Mouse (Mus musculus) urinary bladder, adult 18-20 months (tissue): Measurements from ENCODE around the gene Elmod1.
"Not testable (repeated sequence)": the region's sequence is repeated elsewhere in the genome, so short reads cannot be mapped to it uniquely, and the experiment has no call there.

Experiments used
- DNase-seq, 2 experiments: peaks; one replicate each; pipeline ENCODE4 v3.0.0; 2022; ENCODE audit warnings: low spot score in 2 of 2, mixed read lengths in 2 of 2

The Elmod1 gene

GRCm38 (mm10) chr9:53975122-53975518 lies at the start of gene Elmod1:
TSS of gene Elmod1 (minus strand) at chr9:53975301.
- DNase-seq, result no peak

DNA sequence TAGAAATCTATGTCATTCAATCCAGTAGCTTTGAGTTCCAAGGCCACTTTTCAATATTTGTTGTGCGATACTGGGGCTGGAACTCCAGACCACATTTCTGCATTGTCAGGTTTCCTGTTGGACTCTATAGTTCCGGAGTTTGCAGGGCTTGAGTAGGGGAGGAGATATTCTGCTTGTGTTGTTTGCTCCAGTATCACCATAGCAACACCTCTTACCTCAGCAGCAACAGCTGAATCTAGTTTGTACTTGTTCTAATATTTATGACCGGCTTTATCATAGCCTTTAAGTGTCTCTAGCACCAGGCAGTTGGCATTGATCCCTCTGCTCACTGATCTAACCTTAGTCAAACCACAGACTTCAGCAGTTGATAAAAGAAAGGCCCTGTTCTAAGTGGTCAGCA lies 47.7 kb upstream of the Elmod1 start:
- no peak for DNase-seq

- DNase-seq, result no peak
Measured at GRCm38 (mm10) chr9:53994528-53994927, 19.4 kb upstream of the Elmod1 start.

DNA sequence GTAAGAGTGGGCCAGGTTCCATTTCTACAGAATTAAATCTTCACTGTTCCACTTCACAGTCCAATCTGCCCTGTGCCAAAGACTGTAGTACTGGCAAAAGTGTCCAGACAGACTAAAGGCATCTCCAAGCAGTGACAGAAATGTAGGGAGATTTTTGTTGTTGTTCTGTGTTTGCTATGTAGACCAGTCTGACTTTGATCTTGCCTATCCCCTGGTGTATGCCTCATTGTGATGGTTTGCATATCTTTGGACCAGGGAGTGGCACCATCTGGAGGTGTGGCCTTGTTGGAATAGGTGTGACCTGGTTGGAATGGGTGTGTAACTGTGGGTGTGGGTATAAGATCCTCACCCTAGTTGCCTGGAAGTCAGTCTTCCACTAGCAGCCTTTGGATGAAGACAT lies 17.5 kb upstream of the Elmod1 start:
- not testable (repeated sequence) for DNase-seq

GRCm38 (mm10) chr9:53990921-53991320 lies 15.8 kb upstream of the Elmod1 start:
- no peak for DNase-seq

DNA sequence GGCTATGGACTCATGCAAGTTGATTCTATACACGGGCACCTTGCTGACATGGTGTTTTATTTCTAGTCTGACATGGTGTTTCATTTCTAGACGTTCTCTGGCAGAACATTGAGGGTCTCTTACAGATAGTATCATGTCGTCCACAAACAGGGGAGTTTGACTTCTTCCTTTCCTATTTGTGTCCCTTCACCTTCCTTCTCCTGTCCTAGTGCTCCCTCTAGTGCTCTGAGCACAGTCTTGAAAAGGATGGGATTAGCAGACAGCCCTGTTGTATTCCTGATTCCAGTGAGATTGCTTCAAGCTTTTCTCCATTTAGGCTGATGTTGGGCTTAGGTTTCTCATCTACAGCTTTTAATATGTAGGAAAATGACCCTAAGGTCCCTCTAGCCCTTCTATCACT lies 11.9 kb upstream of the Elmod1 start:
- DNase-seq, result no peak

DNA sequence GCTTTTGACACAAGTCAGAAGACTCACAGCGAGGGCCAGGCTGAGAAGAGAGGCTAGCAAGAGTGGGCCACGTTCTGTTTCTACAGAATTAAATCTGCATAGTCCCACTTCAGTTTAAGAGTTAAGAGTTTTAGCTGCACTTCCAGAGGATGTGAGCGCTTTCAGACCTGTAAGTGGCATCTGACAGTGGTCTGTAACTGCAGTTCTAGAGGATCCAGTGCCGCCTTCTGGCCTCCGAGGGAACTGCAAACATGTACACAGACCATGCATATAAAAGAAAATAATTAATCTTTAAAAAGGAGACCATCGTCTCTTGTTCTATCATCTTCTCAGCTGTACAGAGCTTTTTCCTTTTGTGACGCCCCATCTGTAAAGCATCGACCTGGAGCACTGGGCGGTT lies 9.8 kb upstream of the Elmod1 start:
- no peak for DNase-seq

DNA sequence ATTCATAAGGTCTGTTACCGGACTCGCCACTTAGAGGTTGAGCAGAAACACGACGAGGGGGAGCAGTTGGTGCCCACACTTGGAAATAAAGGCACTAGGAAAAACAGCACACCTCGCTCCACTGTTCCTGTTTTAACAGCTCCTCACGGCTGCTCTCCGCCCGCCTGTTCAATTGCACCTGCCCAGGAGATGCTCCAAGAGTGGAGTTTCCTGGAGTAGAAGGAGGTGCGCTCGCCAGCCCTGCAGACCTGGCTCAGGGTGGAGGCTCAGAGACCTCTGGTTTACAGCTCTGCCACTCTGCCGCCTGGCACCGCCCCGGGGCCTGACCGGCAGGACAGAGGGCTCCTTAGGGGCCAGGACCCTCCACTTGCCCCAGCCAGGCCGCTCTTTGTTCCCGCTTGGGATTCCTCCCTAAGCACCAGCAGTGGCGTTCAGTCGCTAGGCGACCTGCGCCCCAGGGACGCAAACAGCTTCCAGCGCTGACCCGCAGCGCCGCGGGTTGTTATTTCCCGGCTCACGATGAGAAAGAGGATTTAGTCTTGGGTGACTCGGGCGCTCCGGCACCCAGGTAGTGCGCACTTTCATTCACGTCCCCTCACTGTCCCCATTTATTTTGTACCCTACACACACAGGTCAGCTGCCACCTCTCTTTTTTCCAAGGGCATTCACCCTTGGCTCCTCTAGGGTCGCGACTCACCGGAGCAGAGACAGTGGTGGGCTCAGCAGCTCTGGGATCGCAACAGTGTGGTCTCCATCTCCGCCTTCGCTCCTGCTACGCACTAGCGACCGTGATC lies 576 bp downstream of the Elmod1 start:
- DNase-seq, result no peak

- no peak for DNase-seq
Measured at GRCm38 (mm10) chr9:53973929-53974327, 1.2 kb downstream of the Elmod1 start.

DNA sequence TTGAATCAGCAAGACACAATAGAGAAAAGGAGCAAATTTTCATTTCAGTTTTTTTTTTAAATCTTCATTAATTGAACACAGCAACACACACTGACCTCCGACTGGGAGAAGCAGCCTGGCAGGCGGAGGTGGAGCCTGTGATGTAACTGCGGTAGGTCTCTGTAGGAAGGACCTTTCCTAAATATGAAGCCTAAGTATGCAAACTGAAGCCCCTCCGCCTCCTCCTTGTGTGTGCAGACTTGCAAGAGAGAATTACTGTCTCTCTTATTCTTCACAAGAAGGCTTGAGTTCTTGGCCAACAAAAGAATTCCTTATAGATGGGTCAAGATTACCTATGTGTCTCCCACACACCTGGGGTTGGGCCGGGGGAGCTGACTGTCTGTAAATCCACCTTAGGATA lies 1.9 kb downstream of the Elmod1 start:
- no peak for DNase-seq

DNA sequence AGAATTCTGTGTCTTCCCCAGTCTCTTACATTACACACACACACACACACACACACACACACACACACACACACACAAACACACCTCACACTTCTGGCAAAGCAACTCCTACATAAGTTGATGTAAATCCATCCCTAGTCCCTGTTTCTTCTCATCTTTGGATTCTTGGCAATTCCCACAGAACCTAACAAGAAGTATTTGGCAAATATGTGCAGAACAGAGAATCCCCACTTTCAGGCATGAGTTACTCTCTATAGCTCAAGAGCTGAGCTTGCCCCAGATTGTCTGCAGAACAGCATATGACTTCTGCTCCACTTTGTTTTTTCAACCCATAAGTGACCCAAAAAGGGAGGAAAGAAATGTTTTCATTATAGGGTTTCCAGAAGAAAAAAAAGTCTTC lies 2.7 kb downstream of the Elmod1 start:
- DNase-seq, result no peak

DNA sequence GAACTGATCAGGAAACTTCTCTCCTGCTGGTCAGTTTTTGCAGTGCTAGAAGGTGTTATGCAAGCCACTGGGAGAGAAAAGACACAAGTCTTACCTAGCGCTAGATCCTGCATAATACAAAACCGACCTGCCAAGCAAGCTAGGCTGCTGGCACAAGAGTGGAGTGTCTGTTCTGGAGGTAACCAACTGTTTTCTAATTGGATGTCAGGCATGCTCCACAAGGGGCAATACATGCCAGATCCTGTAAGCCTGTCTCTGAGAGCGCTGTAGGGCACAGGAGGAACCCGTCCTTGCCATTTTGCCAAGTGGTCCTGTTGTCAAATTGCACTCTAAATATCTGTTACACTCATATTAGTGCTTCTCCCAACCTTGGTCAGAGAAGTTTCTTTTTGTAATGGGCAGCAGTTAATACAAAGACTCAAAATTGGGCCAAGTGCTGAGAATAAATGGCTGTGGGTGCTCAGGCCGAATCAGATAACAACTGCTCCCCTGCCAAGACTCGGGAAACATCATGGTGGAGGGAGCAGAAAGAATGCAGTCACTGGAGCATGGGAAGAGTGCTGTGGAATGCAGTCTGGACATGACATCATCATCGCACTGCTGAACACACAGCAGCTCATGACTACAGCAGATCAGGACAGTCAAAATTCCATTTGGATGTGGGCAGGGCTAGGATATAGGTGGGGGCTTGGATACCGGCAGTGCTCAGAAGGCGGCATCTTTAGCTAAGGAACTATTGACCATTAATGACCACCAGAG lies 7.3 kb downstream of the Elmod1 start:
- no peak for DNase-seq

GRCm38 (mm10) chr9:53957021-53957420 lies 18.1 kb downstream of the Elmod1 start:
- DNase-seq, result no peak

DNA sequence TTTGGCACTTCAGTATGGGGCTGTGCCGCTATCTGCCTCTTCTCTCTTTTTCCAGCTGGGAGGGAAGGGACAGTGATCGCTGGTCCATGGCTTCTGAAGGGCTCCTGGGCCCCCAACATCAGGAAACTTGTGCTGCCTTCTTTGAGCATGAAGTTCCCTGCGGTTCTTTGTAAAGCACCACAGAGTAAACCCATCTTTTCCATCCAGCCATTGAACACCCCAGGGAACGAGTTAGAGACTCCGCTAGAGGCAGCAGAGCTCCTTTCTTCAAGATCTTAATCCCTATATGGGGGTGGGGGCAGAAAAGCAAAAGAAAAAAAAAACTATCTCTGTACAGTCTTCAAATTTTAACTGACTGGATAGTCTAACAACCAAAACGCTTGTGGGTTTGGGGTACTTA lies 20.2 kb downstream of the Elmod1 start:
- no peak for DNase-seq

DNA sequence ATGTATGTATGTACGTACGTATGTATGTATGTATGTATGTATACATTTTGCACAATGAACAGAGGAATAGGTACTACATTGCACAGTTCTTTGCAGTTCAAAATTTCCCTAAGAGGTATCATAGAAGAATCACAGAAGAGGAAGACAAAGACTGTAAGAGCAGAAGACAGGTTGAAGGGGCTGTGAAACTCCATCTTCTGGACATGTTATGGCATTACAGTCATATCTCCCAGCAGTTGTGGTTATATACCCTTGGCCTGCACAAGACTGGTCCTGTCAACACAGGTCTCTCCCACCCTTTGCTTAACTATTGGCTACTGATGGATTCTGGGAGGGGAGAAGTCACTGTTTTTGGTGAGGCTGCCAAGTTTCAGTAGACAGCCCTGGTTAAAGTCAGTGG lies 27.6 kb downstream of the Elmod1 start:
- DNase-seq, result no peak

DNA sequence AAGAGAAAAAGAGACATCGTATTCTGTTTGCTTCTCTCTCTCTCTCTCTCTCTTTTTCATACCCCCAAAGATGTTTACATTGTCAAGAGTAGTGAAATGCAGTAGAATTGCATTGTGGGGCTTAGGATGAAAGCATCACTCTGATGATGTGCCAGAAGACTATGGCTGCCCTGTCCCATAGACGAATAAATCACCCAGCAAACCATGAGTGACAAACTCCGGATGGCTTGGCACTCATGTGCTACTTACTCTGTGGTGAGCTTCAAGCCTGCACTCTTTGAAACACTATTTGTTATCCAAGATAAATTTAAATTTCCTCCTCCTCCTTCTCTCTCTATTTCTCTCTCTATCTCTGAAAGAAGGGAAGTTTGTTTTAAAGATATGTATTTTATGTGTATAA lies 36.5 kb downstream of the Elmod1 start:
- no peak for DNase-seq

- DNase-seq, result no peak
Measured at GRCm38 (mm10) chr9:53934179-53934578, 40.9 kb downstream of the Elmod1 start.

- no peak for DNase-seq
Measured at GRCm38 (mm10) chr9:53933375-53933774, 41.7 kb downstream of the Elmod1 start.

DNA sequence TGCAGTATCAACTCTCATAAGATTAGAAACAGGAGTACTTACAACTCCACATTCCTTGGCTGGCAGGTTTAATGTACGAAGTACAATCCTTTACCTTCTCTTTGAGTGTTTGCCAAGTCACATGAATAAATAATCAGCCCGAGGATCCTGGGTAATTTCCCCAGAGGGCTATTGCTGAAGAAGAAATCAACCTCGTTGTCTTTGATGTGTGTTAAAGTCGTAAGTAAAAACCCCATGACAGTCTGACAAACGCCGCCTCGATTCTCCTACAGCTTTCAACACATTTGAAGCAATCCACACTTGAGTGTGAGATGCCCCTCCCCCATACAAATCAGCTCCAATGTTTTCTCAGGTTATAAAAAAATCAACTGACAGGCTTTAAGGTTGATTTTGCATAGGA lies 44.2 kb downstream of the Elmod1 start:
- DNase-seq, result no peak

- DNase-seq, result no peak
Measured at GRCm38 (mm10) chr9:53921061-53921460, 54.0 kb downstream of the Elmod1 start.

GRCm38 (mm10) chr9:53915929-53916721 lies 59.0 kb downstream of the Elmod1 start:
- DNase-seq, result no peak

GRCm38 (mm10) chr9:53910823-53911222 lies 64.3 kb downstream of the Elmod1 start:
- no peak for DNase-seq
